ENCODE assay signal across 12 mouse cellular contexts in the genomic region with DNA sequence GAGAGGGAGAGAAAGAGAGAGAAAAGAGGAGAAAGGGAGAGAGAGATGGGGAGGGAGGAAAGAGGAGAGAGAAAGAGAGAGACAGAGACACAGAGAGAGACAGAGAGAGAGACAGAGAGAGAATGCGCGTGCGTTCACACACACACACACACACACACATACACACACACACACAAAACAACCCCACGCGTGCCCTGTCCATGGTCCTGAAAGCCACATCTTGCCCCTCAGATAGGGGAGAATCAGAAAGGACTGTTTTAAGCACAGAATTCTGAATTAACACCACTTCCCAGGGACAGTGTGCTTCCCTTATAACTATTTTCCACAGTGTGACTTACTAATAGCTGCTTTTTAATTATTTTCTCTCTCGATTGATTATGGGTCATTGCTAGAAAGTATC.
DNase-seq lines count a peak whose midpoint lies in the region; ATAC-seq and TF ChIP-seq lines count a peak whose summit lies in the region.
"Had no signal": no experiment of that assay in that cellular context is flagged by ENCODE, and none has a peak within 500 bp of the region (broad histone marks: within the 10 kb centered on the region; RNA-seq: fewer than 3 reads in every experiment).

No protein-coding gene starts in this region.

- no peaks in the 10 kb centered on the region for H3K27me3 ChIP-seq in liver, embryonic 11.5 days (replicated peaks; ENCODE audit: control insufficient read depth, insufficient read depth, low read length)
- H3K27me3 ChIP-seq in liver, embryonic 12.5 days (replicated peaks): no peaks in the 10 kb centered on the region
- no peaks in the 10 kb centered on the region for H3K27me3 ChIP-seq in MEL (ENCODE audit: control insufficient read depth in 1 of 2, insufficient read depth in 2 of 2, low read length in 2 of 2)
- H3K27me3 ChIP-seq in embryonic facial prominence, embryonic 14.5 days (replicated peaks; ENCODE audit: control insufficient read depth, insufficient read depth, low read length): no peaks in the 10 kb centered on the region
- no peaks in the 10 kb centered on the region for H3K27me3 ChIP-seq in hindbrain, embryonic 16.5 days (replicated peaks; ENCODE audit: control insufficient read depth, insufficient read depth, low read length)
- H3K27me3 ChIP-seq: neural tube, embryonic 12.5 days had no signal

- no peaks in the 10 kb centered on the region for H3K36me3 ChIP-seq in liver, embryonic 11.5 days (ENCODE audit: control insufficient read depth, insufficient read depth, low read length)
- H3K36me3 ChIP-seq in liver, embryonic 12.5 days: no peaks in the 10 kb centered on the region
- no peaks in the 10 kb centered on the region for H3K36me3 ChIP-seq in MEL (ENCODE audit: control insufficient read depth in 1 of 2, insufficient read depth in 2 of 2, low read length in 2 of 2)
- H3K36me3 ChIP-seq in embryonic facial prominence, embryonic 14.5 days (ENCODE audit: control insufficient read depth, insufficient read depth, low read length): no peaks in the 10 kb centered on the region
- no peaks in the 10 kb centered on the region for H3K36me3 ChIP-seq in hindbrain, embryonic 16.5 days (ENCODE audit: control insufficient read depth, insufficient read depth, low read length)
- H3K36me3 ChIP-seq: neural tube, embryonic 12.5 days had no signal

- H3K9ac ChIP-seq in liver, embryonic 11.5 days (ENCODE audit: low read depth, low read length): no peak overlapping the region
- no peak overlapping the region for H3K9ac ChIP-seq in liver, embryonic 12.5 days
- no peak overlapping the region for H3K9ac ChIP-seq in MEL (ENCODE audit: control insufficient read depth, low read depth, low read length, poor library complexity, severe bottlenecking)
- H3K9ac ChIP-seq in embryonic facial prominence, embryonic 14.5 days (ENCODE audit: low read depth, low read length): no peak overlapping the region
- H3K9ac ChIP-seq in hindbrain, embryonic 16.5 days (ENCODE audit: low read depth, low read length): no peak overlapping the region
- H3K9ac ChIP-seq: neural tube, embryonic 12.5 days had no signal

- no peaks in the 10 kb centered on the region for H3K9me3 ChIP-seq in liver, embryonic 11.5 days (ENCODE audit: control insufficient read depth, low read length)
- no peaks in the 10 kb centered on the region for H3K9me3 ChIP-seq in liver, embryonic 12.5 days (replicated peaks)
- no peaks in the 10 kb centered on the region for H3K9me3 ChIP-seq in MEL (replicated peaks; ENCODE audit: insufficient read depth, low read length)
- 0 out of 2 replicates have a peak, but pooled peaks cover 4% of the 10 kb centered on the region for H3K9me3 ChIP-seq in embryonic facial prominence, embryonic 14.5 days (ENCODE audit: control insufficient read depth, low read length)
- H3K9me3 ChIP-seq in hindbrain, embryonic 16.5 days (ENCODE audit: control insufficient read depth, low read length): no peaks in the 10 kb centered on the region
- H3K9me3 ChIP-seq: neural tube, embryonic 12.5 days had no signal

- TF ChIP-seq EP300 in MEL (IDR thresholded peaks at IDR 0.05; ENCODE audit: low read depth in 1 of 2, low read length in 2 of 2): no peak

- no peak overlapping the region for H3K4me2 ChIP-seq in liver, embryonic 11.5 days
- no peak overlapping the region for H3K4me2 ChIP-seq in liver, embryonic 12.5 days
- H3K4me2 ChIP-seq in embryonic facial prominence, embryonic 14.5 days (ENCODE audit: low read depth, low read length): no peak overlapping the region
- H3K4me2 ChIP-seq in hindbrain, embryonic 16.5 days (ENCODE audit: low read length): no peak overlapping the region
- H3K4me2 ChIP-seq: neural tube, embryonic 12.5 days had no signal

- no peaks in the 10 kb centered on the region for H3K79me2 ChIP-seq in MEL (ENCODE audit: control insufficient read depth, insufficient read depth, low read length, poor library complexity)

- WGBS in liver, embryonic 11.5 days: 56% methylated on average over 6 of the region's 6 CpGs
- WGBS in liver, embryonic 12.5 days (ENCODE audit: insufficient replicate concordance): 53% methylated on average over 6 of the region's 6 CpGs
- WGBS in embryonic facial prominence, embryonic 14.5 days: 48% methylated on average over 6 of the region's 6 CpGs
- 66% methylated on average over 6 of the region's 6 CpGs for WGBS in hindbrain, embryonic 16.5 days

- intact Hi-C loops in left cerebral cortex, postnatal 14 days (cut with DNase I): loop anchor here (5.0 to 10.0 kb wide), 2 partner anchors 193 to 306 kb away; no protein-coding TSS in a partner anchor

- H3K4me1 ChIP-seq in liver, embryonic 11.5 days (replicated peaks; ENCODE audit: control insufficient read depth, insufficient read depth, low read length): no peaks in the 10 kb centered on the region
- H3K4me1 ChIP-seq in liver, embryonic 12.5 days: no peaks in the 10 kb centered on the region
- H3K4me1 ChIP-seq in MEL (ENCODE audit: control insufficient read depth in 1 of 2, insufficient read depth in 2 of 2, low read length in 2 of 2): no peaks in the 10 kb centered on the region
- H3K4me1 ChIP-seq in embryonic facial prominence, embryonic 14.5 days (ENCODE audit: control insufficient read depth, insufficient read depth, low read length): no peaks in the 10 kb centered on the region
- no peaks in the 10 kb centered on the region for H3K4me1 ChIP-seq in hindbrain, embryonic 16.5 days (ENCODE audit: control insufficient read depth, insufficient read depth, low read depth, low read length)

- no peak for TF ChIP-seq POLR2A in MEL (IDR thresholded peaks at IDR 0.05; ENCODE audit: control insufficient read depth in 1 of 2, insufficient read depth in 1 of 2, low read depth in 1 of 2, low read length in 2 of 2, poor library complexity in 1 of 2)

- peak; percentile 55 for DNase-seq in adrenal gland, postnatal 10 days
- no peak for DNase-seq in adrenal gland, postnatal 4 days (ENCODE audit: low spot score in 2 of 2)
- DNase-seq in liver, embryonic 11.5 days (ENCODE audit: low spot score): peak; percentile 34
- peak; percentile 28 for DNase-seq in MEL (ENCODE audit: low read depth, low spot score)
- peak; percentile 48 for DNase-seq in embryonic facial prominence, embryonic 14.5 days (ENCODE audit: low spot score)
- DNase-seq in left cerebral cortex, postnatal 14 days (ENCODE audit: low spot score in 2 of 2): no peak
- DNase-seq: gastrocnemius, postnatal 14 days had no signal

- ATAC-seq in liver, embryonic 11.5 days (replicated peaks; ENCODE audit: low FRiP score): no peak
- ATAC-seq in liver, embryonic 12.5 days: no peak
- ATAC-seq in embryonic facial prominence, embryonic 14.5 days (ENCODE audit: low read depth): no peak
- ATAC-seq in hindbrain, embryonic 16.5 days: no peak
- ATAC-seq: Patski had no signal

- TF ChIP-seq RAD21 in MEL (IDR thresholded peaks at IDR 0.05; ENCODE audit: low read depth, low read length): no peak

- no peak for TF ChIP-seq CTCF in MEL (IDR thresholded peaks at IDR 0.05 in 2 of 3, conservative IDR thresholded peaks at IDR 0.05 in 1 of 3; ENCODE audit: control insufficient read depth in 1 of 3, insufficient read depth in 1 of 3, low read depth in 2 of 3, low read length in 3 of 3, poor library complexity in 1 of 3, severe bottlenecking in 1 of 3)

- no peak overlapping the region for H3K27ac ChIP-seq in liver, embryonic 11.5 days (ENCODE audit: low read depth, low read length)
- H3K27ac ChIP-seq in liver, embryonic 12.5 days: no peak overlapping the region
- no peak overlapping the region for H3K27ac ChIP-seq in MEL (ENCODE audit: control insufficient read depth, low read depth, low read length)
- H3K27ac ChIP-seq in embryonic facial prominence, embryonic 14.5 days (replicated peaks; ENCODE audit: low read depth, low read length): no peak overlapping the region
- H3K27ac ChIP-seq in hindbrain, embryonic 16.5 days (ENCODE audit: low read depth, low read length): no peak overlapping the region
- H3K27ac ChIP-seq: neural tube, embryonic 12.5 days had no signal

- no peak overlapping the region for H3K4me3 ChIP-seq in liver, embryonic 11.5 days (ENCODE audit: low read depth, low read length)
- no peak overlapping the region for H3K4me3 ChIP-seq in liver, embryonic 12.5 days
- no peak overlapping the region for H3K4me3 ChIP-seq in MEL (ENCODE audit: control insufficient read depth in 1 of 2, insufficient read depth in 1 of 2, low read depth in 2 of 2, low read length in 2 of 2)
- no peak overlapping the region for H3K4me3 ChIP-seq in embryonic facial prominence, embryonic 14.5 days (ENCODE audit: low read depth, low read length)
- H3K4me3 ChIP-seq in hindbrain, embryonic 16.5 days (ENCODE audit: low read length): no peak overlapping the region
- H3K4me3 ChIP-seq: erythroblast, embryonic 14.5 days; neural tube, embryonic 12.5 days had no signal

TF ChIP-seq in MEL, 35 proteins besides CTCF, POLR2A, EP300 and RAD21:
- TF ChIP-seq MXI1 (IDR thresholded peaks at IDR 0.05; ENCODE audit: low read depth, low read length): no peak
- no peak for TF ChIP-seq BHLHE40 (IDR thresholded peaks at IDR 0.05; ENCODE audit: borderline replicate concordance, low read depth, low read length)
- no peak for TF ChIP-seq MYB (IDR thresholded peaks at IDR 0.05; ENCODE audit: low read depth, low read length)
- TF ChIP-seq SIN3A (IDR thresholded peaks at IDR 0.05; ENCODE audit: low read length): no peak
- TF ChIP-seq CHD2 (IDR thresholded peaks at IDR 0.05; ENCODE audit: low read length): no peak
- TF ChIP-seq ETS1 (IDR thresholded peaks at IDR 0.05; ENCODE audit: low read depth, low read length): no peak
- TF ChIP-seq TAL1 (IDR thresholded peaks at IDR 0.05; ENCODE audit: low read length): no peak
- no peak for TF ChIP-seq POLR2AphosphoS2 (IDR thresholded peaks at IDR 0.05; ENCODE audit: low read length)
- TF ChIP-seq TBP (IDR thresholded peaks at IDR 0.05; ENCODE audit: low read depth, low read length): no peak
- TF ChIP-seq ZNF384 (IDR thresholded peaks at IDR 0.05; ENCODE audit: low read depth, low read length): no peak
- TF ChIP-seq TCF12 (IDR thresholded peaks at IDR 0.05; ENCODE audit: low read depth, low read length): no peak
- TF ChIP-seq MAFK (IDR thresholded peaks at IDR 0.05; ENCODE audit: borderline replicate concordance, low read depth, low read length): no peak
- no peak for TF ChIP-seq HCFC1 (IDR thresholded peaks at IDR 0.05; ENCODE audit: low read depth, low read length)
TF ChIP-seq in MEL: peak in this region for 0.

Comparison
In these comparisons a context has a peak if more than half of its experiments do, and no peak if none do; other contexts are left out.
1. DNase-seq: peak in adrenal gland, postnatal 10 days (single experiment), liver, embryonic 11.5 days (single experiment), MEL (single experiment) and embryonic facial prominence, embryonic 14.5 days (single experiment); none in adrenal gland, postnatal 4 days (0 of 2) and left cerebral cortex, postnatal 14 days (0 of 2).